Mouse (Mus musculus): ENCODE data around the gene Pigv. TPM values are rescaled to one million over a fixed set of nuclear protein-coding genes. Genes with fewer than 3 reads are reported as not detected.

The Pigv gene
- total RNA-seq (2021) = 1 to 10 TPM; 7.9 to 9.6 TPM

- peak; percentile 93 to 97 for DNase-seq (ENCODE audit: extremely low spot score in 1 of 2, low spot score in 1 of 2)
Measured at GRCm38 (mm10) chr4:133671881-133672844, at the start of gene Pigv. Gene Pigv (minus strand): TSS chr4:133672647.

DNA sequence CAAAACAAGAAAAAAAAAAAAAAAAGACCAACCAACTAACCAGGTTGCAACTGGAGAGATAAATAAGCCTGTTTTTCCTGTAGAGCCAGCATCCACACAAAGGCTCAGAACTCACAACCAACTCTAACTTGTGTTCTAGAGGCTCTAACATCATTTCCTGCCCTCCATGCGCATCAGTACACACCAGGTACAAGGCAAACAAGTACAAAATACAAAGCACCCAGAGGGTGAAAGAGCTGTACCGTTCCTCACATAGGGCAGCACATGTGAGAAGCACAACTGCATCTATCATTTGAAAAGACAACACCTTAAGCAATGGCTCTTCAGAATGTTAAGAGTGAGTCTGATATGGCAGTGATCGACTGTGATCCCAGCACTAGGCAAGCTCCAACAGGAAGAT is 47.3 kb upstream of the Pigv start:
- DNase-seq (ENCODE audit: extremely low spot score in 1 of 2, low spot score in 1 of 2) = no peak

- no peak for DNase-seq (ENCODE audit: extremely low spot score in 1 of 2, low spot score in 1 of 2)
Measured at GRCm38 (mm10) chr4:133712755-133713154, 40.3 kb upstream of the Pigv start.

DNA sequence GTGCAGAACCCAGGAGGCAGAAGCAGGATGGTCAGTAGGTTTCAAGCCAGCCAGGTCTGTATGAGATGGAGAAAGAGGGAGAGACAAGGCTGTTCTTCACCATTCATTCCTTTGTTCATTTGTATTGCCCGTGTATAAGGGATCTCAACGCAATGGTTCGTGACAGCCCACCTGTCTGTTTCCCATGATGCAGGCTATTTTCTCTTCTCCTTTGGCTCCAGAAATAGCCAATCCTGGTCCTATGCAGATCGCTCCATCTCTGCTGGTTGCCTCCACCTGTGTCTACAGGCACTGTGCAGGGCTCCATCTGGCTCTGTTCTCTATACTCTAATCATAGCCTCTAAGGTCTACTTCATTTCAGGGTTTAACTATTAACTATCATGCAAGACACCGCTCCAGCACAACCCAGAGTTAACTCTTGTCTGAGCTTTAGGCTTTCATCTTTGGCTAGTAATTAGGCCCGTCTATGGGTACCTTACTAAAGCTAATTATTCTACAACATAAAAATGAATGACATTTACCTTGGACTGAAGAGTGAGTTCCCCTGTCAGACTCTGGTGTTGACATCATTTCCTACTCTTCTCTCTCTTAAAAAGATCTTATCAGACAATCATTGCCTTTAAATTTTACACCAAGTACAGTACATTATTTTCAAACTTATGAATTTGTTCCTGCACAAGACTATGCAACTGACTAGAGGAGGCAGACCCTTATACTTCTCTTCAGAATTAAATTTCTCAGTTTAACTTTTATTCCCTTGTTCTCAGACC is 39.0 kb upstream of the Pigv start:
- DNase-seq (ENCODE audit: extremely low spot score in 1 of 2, low spot score in 1 of 2) = no peak

- DNase-seq (ENCODE audit: extremely low spot score in 1 of 2, low spot score in 1 of 2) = no peak
Measured at GRCm38 (mm10) chr4:133709395-133709794, 36.9 kb upstream of the Pigv start.

DNA sequence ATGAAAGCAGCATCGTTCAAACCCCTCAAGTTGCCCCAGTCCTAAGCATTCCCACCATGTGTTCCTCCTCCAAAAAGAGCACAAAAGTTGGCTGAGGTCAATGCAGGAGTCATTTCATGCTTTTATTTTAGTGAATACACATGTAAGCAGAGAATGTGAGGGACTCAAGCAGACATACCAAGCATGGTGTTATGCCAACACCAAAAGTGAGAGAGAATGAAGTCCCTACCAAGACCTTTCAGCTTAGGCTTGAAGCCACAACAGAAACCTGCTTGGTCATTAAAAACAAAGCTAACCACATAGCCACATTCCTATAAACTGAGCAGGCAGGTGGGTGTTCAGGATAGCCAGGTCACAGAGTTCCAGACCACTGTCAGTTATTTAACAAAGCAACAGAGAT is 35.0 kb upstream of the Pigv start:
- no peak for DNase-seq (ENCODE audit: extremely low spot score in 1 of 2, low spot score in 1 of 2)

GRCm38 (mm10) chr4:133706956-133707355 is 34.5 kb upstream of the Pigv start:
- peak in 1 of 2 experiments; percentile 31 for DNase-seq (ENCODE audit: extremely low spot score in 1 of 2, low spot score in 1 of 2)

DNA sequence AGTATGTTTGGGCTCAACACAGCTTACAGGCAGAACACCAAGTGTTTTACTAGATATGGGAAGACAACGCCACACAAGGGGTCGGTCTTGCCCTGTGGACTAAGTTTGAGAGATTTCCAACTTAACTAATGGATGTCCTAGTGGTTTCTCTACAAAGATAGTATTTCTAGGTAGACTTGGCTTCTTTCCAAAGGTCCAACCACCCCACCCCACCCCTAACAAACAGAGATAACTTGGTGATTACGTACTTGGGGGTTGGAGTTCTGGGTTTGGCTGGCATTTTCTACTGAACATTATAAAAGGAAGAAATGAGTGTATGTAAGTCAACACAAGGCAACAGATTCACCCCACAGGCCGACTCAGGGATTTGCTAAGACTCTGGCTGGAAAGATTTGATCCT is 32.6 kb upstream of the Pigv start:
- DNase-seq (ENCODE audit: extremely low spot score in 1 of 2, low spot score in 1 of 2) = no peak

- peak; percentile 28 to 33 for DNase-seq (ENCODE audit: extremely low spot score in 1 of 2, low spot score in 1 of 2)
Measured at GRCm38 (mm10) chr4:133700905-133701368, 28.5 kb upstream of the Pigv start.

GRCm38 (mm10) chr4:133695363-133695762 is 22.9 kb upstream of the Pigv start:
- no peak for DNase-seq (ENCODE audit: extremely low spot score in 1 of 2, low spot score in 1 of 2)

DNA sequence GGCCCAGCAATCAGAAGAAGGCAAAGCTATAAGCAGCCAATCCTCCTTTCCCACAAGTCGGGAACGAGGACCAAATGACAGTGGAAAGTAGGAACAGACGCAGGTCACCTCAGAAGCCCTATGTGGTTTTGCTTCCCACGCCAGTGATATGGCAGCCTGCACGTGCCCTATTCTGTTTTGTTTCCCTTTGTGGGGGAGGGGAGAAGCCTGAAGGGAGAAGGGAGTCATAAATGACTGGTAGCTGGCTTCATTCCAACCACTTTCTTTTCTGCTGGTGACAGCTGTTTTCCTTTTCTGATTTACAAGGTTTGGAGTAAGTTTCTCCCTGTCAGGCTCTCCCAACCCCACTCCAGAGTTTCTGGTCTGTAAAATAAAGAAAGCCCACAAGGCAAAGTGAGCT is 17.8 kb upstream of the Pigv start:
- DNase-seq (ENCODE audit: extremely low spot score in 1 of 2, low spot score in 1 of 2) = no peak

DNA sequence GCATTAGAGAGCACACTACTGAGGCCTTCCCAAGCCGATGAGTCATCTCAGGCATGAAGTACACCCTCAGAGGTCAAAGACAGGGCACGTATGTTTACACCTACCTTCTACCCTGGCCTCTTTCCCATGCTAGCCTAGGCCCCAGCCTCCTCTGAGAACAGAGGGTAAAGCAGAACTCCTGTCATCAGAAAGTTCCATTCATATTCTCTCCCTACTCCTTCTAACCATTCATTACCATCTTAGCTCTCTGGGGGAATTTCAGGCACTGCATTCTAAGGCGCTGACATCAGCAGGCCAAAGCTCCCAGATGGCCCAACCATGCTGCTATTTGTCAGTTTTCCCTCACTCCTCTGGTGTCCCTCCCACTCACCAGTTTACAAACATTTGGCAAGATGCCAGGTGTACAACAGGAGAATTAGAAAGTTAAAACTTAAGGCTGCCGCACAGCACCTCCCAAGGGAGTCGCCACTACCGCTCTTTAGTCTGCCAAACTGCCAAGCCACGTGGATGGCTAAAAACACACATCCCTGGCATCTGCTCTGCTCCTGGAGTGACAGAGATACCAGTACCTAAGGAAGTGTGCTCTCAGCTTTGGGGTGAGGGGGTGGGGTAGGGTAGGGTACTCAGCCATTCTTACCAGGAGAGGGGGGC is 16.1 kb upstream of the Pigv start:
- DNase-seq (ENCODE audit: extremely low spot score in 1 of 2, low spot score in 1 of 2) = no peak

- no peak for DNase-seq (ENCODE audit: extremely low spot score in 1 of 2, low spot score in 1 of 2)
Measured at GRCm38 (mm10) chr4:133687126-133687525, 14.7 kb upstream of the Pigv start.

DNA sequence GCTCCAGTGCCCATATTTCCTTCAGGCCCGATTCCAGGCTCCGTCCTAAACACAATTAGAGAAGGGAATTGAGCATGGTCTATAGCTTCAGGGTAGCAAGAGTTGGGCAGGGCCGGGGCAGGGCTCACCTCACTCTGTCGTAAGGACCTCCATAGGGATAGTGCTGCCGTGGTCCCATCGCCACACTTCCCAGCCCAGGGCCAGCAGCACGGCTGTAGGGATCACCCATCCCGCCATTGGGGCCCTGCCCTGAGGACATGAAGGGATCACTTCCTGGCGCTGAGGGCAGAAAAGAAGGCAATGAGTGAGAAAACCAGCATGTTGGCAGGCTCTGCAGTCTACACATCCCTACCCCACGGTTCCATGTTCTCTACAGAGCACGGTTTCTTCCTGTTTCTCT is 14.1 kb upstream of the Pigv start:
- no peak for DNase-seq (ENCODE audit: extremely low spot score in 1 of 2, low spot score in 1 of 2)

- no peak for DNase-seq (ENCODE audit: extremely low spot score in 1 of 2, low spot score in 1 of 2)
Measured at GRCm38 (mm10) chr4:133680206-133680786, 7.8 kb upstream of the Pigv start.

GRCm38 (mm10) chr4:133679629-133680028 is 7.2 kb upstream of the Pigv start:
- DNase-seq (ENCODE audit: extremely low spot score in 1 of 2, low spot score in 1 of 2) = no peak

DNA sequence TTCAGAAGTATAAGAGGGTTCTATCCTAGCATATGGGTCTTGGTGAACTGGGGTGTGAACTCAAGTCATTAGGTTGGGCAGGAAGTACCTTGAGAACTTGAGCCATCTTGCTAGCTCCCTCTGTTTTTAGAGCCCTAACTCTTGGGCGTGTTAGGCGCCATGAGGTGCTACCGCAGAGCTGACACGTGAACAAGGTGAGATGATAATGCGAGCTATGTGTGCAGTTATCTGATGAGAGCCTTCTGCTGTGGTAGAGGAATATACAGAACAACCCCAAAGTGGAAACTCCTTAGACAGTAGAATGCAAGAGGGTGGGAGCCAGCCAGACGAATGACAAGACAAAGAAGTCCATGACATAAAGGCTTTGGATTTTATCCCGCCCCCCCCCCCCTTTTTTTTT is 4.8 kb upstream of the Pigv start:
- DNase-seq (ENCODE audit: extremely low spot score in 1 of 2, low spot score in 1 of 2) = no peak

GRCm38 (mm10) chr4:133676189-133676588 is 3.7 kb upstream of the Pigv start:
- no peak for DNase-seq (ENCODE audit: extremely low spot score in 1 of 2, low spot score in 1 of 2)

- DNase-seq (ENCODE audit: extremely low spot score in 1 of 2, low spot score in 1 of 2) = peak in 1 of 2 experiments; percentile 43
Measured at GRCm38 (mm10) chr4:133675594-133676016, 3.2 kb upstream of the Pigv start.

- no peak for DNase-seq (ENCODE audit: extremely low spot score in 1 of 2, low spot score in 1 of 2)
Measured at GRCm38 (mm10) chr4:133674331-133674695, 1.9 kb upstream of the Pigv start.

All from layer of hippocampus, postnatal 25 days (tissue).